Mouse (Mus musculus): ENCODE data around the gene 4930451I11Rik. TPM values are rescaled to one million over a fixed set of nuclear protein-coding genes. Genes with fewer than 3 reads are reported as not detected.
A peak's percentile ranks its signal among the peaks of the same experiment; 100 is the strongest.

Gene 4930451I11Rik
- polyA plus RNA-seq, 1 experiment from 2014 or later: not detected

- 39% methylated on average over 4 of the region's 4 CpGs for WGBS
- H3K9me3 ChIP-seq (ENCODE audit: control insufficient read depth): no peaks in the 10 kb centered on the region
- no peak for TF ChIP-seq CTCF (IDR thresholded peaks at IDR 0.05; ENCODE audit: low read depth)
- H3K4me3 ChIP-seq (ENCODE audit: low read depth, low read length): peak within 1 kb of the TSS; percentile 46
- H3K4me1 ChIP-seq (replicated peaks; ENCODE audit: control insufficient read depth, insufficient read depth, low read length): no peaks in the 10 kb centered on the region; the same call in 1 of the 2 replicates
- peaks cover 19% of the 10 kb centered on the region for H3K27me3 ChIP-seq (replicated peaks; ENCODE audit: control insufficient read depth, insufficient read depth, low read length)
- H3K9ac ChIP-seq (ENCODE audit: low read depth, low read length): 0 out of 2 replicates have a peak within 1 kb of the TSS, but pooled peaks have one; percentile 12
- no peak for ATAC-seq
- peaks cover 4% of the 10 kb centered on the region; the same call in 1 of the 2 replicates for H3K36me3 ChIP-seq (ENCODE audit: control insufficient read depth, insufficient read depth)
- H3K27ac ChIP-seq (ENCODE audit: low read depth, low read length): no peak within 1 kb of the TSS
- H3K4me2 ChIP-seq (replicated peaks; ENCODE audit: low read depth): peak within 1 kb of the TSS; percentile 86
Measured at GRCm38 (mm10) chr7:126847116-126847420, 15.6 kb upstream of the 4930451I11Rik start, which contains the start of gene Doc2a. Doc2a (plus strand) TSS chr7:126847416.

DNA sequence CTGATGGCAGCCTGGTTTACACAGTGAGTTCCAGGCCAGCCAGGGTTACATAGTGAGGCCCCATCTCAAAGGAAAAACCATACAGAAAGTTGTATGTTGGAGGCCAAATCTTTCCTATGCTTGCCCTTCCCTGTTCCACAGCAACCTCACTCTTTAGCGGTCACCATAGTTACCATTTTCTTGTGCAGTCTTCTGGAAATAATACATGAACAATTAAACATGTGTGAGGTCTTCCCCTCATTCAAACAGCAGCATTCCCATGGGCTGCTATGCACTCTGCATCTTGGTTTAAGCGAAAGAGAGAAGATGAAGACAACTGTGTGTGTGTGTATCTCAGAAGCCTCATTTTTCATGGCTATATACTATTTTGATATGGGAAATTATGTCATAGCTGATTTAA is 14.1 kb upstream of the 4930451I11Rik start:
- no peak overlapping the region for H3K4me2 ChIP-seq (replicated peaks; ENCODE audit: low read depth)
- no peak overlapping the region for H3K9ac ChIP-seq (ENCODE audit: low read depth, low read length)
- no peak overlapping the region for H3K27ac ChIP-seq (ENCODE audit: low read depth, low read length)
- no peaks in the 10 kb centered on the region for H3K9me3 ChIP-seq (ENCODE audit: control insufficient read depth)
- 100% methylated on average over 2 of the region's 2 CpGs for WGBS
- no peaks in the 10 kb centered on the region; the same call in 1 of the 2 replicates for H3K4me1 ChIP-seq (replicated peaks; ENCODE audit: control insufficient read depth, insufficient read depth, low read length)
- H3K4me3 ChIP-seq (ENCODE audit: low read depth, low read length): no peak overlapping the region
- no peak for ATAC-seq
- H3K36me3 ChIP-seq (ENCODE audit: control insufficient read depth, insufficient read depth): no peaks in the 10 kb centered on the region
- no peak for TF ChIP-seq CTCF (IDR thresholded peaks at IDR 0.05; ENCODE audit: low read depth)
- H3K27me3 ChIP-seq (replicated peaks; ENCODE audit: control insufficient read depth, insufficient read depth, low read length): peaks cover 19% of the 10 kb centered on the region

DNA sequence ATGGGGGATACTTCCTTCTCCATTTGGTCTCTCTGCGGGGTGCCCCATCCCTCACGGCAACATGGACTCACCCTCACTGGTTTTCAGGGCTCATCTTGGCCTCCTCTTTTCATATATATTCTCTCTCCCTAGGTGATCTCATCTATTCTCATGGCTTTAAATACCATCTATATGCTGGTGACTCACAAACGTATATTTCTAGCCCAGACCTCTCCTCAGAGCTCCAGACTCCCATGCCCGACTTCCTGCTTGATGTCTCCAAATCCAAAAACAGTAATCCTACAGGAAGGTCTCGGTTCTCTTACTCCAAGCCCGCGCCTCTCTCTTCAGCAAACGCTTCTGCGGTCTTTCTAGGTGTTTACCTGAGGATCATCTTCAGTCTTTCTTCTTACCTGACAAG is 11.8 kb upstream of the 4930451I11Rik start:
- Histone ChIP-seq H3K4me3 (ENCODE audit: low read depth, low read length) (no peak overlapping the region), H3K27ac (ENCODE audit: low read depth, low read length) (no peak overlapping the region), H3K4me1 (replicated peaks; ENCODE audit: control insufficient read depth, insufficient read depth, low read length) (no peaks in the 10 kb centered on the region; the same call in 1 of the 2 replicates), H3K36me3 (ENCODE audit: control insufficient read depth, insufficient read depth) (no peaks in the 10 kb centered on the region), H3K9ac (ENCODE audit: low read depth, low read length) (no peak overlapping the region), H3K4me2 (replicated peaks; ENCODE audit: low read depth) (no peak overlapping the region), H3K27me3 (replicated peaks; ENCODE audit: control insufficient read depth, insufficient read depth, low read length) (peaks cover 10% of the 10 kb centered on the region), H3K9me3 (ENCODE audit: control insufficient read depth) (no peaks in the 10 kb centered on the region)
- WGBS: 74% methylated on average over 9 of the region's 9 CpGs
- no peak for ATAC-seq
- TF ChIP-seq CTCF (IDR thresholded peaks at IDR 0.05; ENCODE audit: low read depth): no peak

DNA sequence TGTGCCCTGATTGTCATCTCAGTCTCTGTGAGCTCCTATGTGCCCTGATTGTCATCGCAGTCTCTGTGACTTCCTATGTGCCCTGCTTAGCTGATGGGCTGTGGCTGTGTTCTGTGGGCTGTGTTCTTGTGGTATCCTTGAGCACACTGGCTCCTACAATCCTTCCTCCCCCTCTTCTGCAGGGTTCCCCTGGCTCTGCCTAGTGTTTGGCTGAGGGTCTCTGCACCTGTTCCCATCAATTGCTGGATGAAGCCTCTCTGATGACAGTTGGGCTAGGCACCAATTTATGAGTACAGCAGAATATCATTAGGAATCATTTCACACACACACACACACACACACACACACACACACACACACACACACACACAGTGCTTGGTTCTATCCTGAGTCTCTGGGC is 1.9 kb upstream of the 4930451I11Rik start:
- Histone ChIP-seq H3K27ac (ENCODE audit: low read depth, low read length) (no peak overlapping the region), H3K4me3 (ENCODE audit: low read depth, low read length) (no peak overlapping the region), H3K4me1 (replicated peaks; ENCODE audit: control insufficient read depth, insufficient read depth, low read length) (no peaks in the 10 kb centered on the region), H3K27me3 (replicated peaks; ENCODE audit: control insufficient read depth, insufficient read depth, low read length) (0 out of 2 replicates have a peak, but pooled peaks cover 6% of the 10 kb centered on the region), H3K4me2 (replicated peaks; ENCODE audit: low read depth) (no peak overlapping the region), H3K9ac (ENCODE audit: low read depth, low read length) (no peak overlapping the region), H3K9me3 (ENCODE audit: control insufficient read depth) (no peaks in the 10 kb centered on the region), H3K36me3 (ENCODE audit: control insufficient read depth, insufficient read depth) (no peaks in the 10 kb centered on the region)
- no peak for ATAC-seq
- 100% methylated on average over 1 of the region's 1 CpGs for WGBS
- no peak for TF ChIP-seq CTCF (IDR thresholded peaks at IDR 0.05; ENCODE audit: low read depth)

DNA sequence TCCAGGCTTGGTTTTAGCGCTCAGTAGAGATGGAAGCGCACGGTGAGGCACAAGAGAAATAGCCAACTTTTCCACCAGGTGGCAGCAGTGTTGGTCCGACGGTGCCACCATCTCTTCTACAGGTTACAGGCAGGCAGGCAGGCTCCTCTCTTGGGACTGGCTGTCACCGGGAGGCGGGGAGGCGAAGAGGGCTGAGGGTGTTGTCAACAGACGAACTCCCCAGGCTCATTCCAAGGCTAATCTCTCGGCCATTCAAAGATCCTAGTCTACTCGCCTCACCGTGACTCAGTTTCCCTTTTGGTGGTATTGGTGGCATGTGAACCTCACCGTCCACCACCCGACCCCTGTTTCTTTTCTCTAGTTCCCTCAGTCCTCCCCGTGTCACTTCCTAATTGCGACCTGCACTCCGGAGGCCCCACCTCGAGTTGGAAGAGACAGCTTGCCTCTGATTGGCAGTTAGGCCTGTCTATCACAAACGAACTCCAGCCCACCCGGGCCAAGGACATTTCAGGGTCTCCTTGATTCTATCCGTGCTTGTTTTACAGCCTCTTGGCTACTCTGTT is 678 bp upstream of the 4930451I11Rik start:
- H3K9ac ChIP-seq (ENCODE audit: low read depth, low read length): no peak overlapping the region
- peak overlapping the region; percentile 20; the same call in 1 of the 2 replicates for H3K4me3 ChIP-seq (ENCODE audit: low read depth, low read length)
- 0 out of 2 replicates have a peak, but pooled peaks cover 6% of the 10 kb centered on the region for H3K27me3 ChIP-seq (replicated peaks; ENCODE audit: control insufficient read depth, insufficient read depth, low read length)
- ATAC-seq: peak; percentile 87
- no peaks in the 10 kb centered on the region for H3K4me1 ChIP-seq (replicated peaks; ENCODE audit: control insufficient read depth, insufficient read depth, low read length)
- H3K4me2 ChIP-seq (replicated peaks; ENCODE audit: low read depth): peak overlapping the region; percentile 58
- no peak overlapping the region for H3K27ac ChIP-seq (ENCODE audit: low read depth, low read length)
- no peaks in the 10 kb centered on the region for H3K9me3 ChIP-seq (ENCODE audit: control insufficient read depth)
- TF ChIP-seq CTCF (IDR thresholded peaks at IDR 0.05; ENCODE audit: low read depth): peak; percentile 92
- WGBS: 1% methylated on average over 21 of the region's 21 CpGs
- H3K36me3 ChIP-seq (ENCODE audit: control insufficient read depth, insufficient read depth): no peaks in the 10 kb centered on the region

- H3K4me3 ChIP-seq (ENCODE audit: low read depth, low read length): no peak overlapping the region
- H3K27me3 ChIP-seq (replicated peaks; ENCODE audit: control insufficient read depth, insufficient read depth, low read length): peaks cover 35% of the 10 kb centered on the region
- WGBS: 68% methylated on average over 5 of the region's 5 CpGs
- H3K36me3 ChIP-seq (ENCODE audit: control insufficient read depth, insufficient read depth): no peaks in the 10 kb centered on the region
- H3K27ac ChIP-seq (ENCODE audit: low read depth, low read length): no peak overlapping the region
- no peak overlapping the region for H3K9ac ChIP-seq (ENCODE audit: low read depth, low read length)
- H3K4me2 ChIP-seq (replicated peaks; ENCODE audit: low read depth): no peak overlapping the region
- H3K4me1 ChIP-seq (replicated peaks; ENCODE audit: control insufficient read depth, insufficient read depth, low read length): no peaks in the 10 kb centered on the region
- no peak for ATAC-seq
- no peaks in the 10 kb centered on the region for H3K9me3 ChIP-seq (ENCODE audit: control insufficient read depth)
- no peak for TF ChIP-seq CTCF (IDR thresholded peaks at IDR 0.05; ENCODE audit: low read depth)
Measured at GRCm38 (mm10) chr7:126825952-126826351, 5.5 kb downstream of the 4930451I11Rik start.

Data from intestine, postnatal 0 days (tissue).